Mouse (Mus musculus) small intestine, adult 2 months (tissue): Measurements from ENCODE around the gene Gm11172.

Experiments
- CTCF ChIP-seq: fragments of 200-500 bp; IDR thresholded peaks from 2 replicates; pipeline ENCODE4 v1.5.1; 2012; ENCODE audit warnings: low read depth, mild to moderate bottlenecking, control low read depth, inconsistent platforms, low read length, moderate library complexity, mixed read lengths; ENCODE audit not compliant: insufficient replicate concordance, insufficient read length; ENCODE audit errors: extremely low read depth
- POLR2A ChIP-seq: fragments of 200-500 bp; IDR thresholded peaks from 2 replicates; pipeline ENCODE4 v1.6.1; 2012; ENCODE audit warnings: low read depth, mild to moderate bottlenecking, control low read depth, inconsistent platforms, low read length, moderate library complexity

DNA sequence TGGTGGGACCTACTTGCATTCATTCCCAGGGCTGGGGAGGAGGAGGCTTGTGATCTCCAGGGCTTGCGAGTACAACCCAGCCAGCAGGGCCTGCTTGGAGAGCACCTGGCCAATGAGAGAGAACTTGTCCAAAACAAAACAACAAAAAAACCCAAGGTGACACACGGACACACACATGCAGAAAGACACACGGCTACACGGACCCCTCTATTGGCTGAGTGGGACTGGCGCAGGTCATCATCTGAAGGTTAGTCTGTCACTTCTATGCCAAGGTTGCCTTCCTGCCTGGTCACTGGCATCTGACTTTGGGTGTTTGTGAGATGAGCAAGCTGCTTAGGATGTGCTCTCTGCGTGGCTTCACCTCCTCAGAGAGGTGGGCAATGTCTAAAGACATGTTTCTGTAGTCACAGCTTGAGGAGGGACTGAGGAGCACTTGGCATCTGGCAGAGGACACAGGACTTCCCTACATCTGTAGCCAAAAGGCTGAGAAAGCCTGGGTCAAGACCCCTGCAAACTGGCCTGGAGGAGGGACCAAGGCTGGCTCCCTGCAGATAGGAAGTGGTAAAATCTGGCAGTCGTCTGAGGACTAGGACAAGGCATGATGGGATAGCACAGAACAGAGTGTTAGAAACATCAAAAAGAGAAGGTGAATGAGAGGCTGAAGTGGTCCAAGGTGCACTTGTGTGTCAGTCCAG is 15.2 kb downstream of the Gm11172 start:
- TF ChIP-seq POLR2A (no peak), CTCF (no peak)
